Mouse (Mus musculus): ENCODE measurements around the gene Fam221a. TPM values are rescaled to one million over a fixed set of nuclear protein-coding genes. Genes with fewer than 3 reads are reported as not detected.

Gene Fam221a
- 1 to 10 TPM; 2.8 to 3.6 TPM for total RNA-seq (2023)

GRCm38 (mm10) chr6:49367159-49368054, at the start of gene Fam221a:
Gene Fam221a (plus strand): TSS chr6:49367739.

GRCm38 (mm10) chr6:49318966-49319594, 48.5 kb upstream of the Fam221a start, which contains the start of gene Ccdc126:
Gene Ccdc126 (plus strand): TSS chr6:49319274.

DNA sequence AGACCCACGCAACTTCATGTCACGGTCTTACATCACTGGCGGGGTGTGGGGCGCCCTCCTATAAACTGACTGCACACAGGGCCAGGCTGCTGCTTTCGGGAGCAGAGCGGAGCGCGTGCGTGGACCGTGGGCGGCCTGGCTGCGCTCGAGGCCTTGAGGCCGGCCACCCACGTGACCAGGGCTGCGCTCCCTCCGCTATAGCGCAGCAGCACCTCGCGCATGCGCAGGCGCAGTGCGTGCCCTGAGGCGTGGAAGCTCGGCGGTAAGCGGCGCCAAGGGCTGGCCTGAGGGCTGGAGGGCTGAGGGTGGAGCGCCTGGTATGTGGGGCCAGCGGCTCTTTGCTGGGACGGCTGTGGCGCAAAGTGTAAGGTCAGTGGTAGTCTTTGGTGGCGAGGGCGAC, 27.8 kb downstream of the Fam221a start, which contains the start of gene Stk31:
TSS of gene Stk31 (plus strand) at position 289 of the 400 bp plus-strand sequence.

Other genes starting within 250 kb of the Fam221a start
- gene Igf2bp3, start 152.8 kb upstream of the Fam221a start, total RNA-seq (2023): 1 to 10 TPM in 1 of 2 experiments, under 1 TPM in 1; 0.93 to 1.4 TPM
- gene Tra2a, start 103.7 kb upstream of the Fam221a start, total RNA-seq (2023): 100 to 1,000 TPM; 200 to 236 TPM
- gene Ccdc126, start 48.5 kb upstream of the Fam221a start, total RNA-seq (2023): 1 to 10 TPM; 3.2 to 3.6 TPM
- not detected for gene Stk31, start 27.9 kb downstream of the Fam221a start, total RNA-seq (2023)

Data from B cell, adult 67 days (primary cell).